Mouse (Mus musculus): ENCODE measurements at regions not wholly inside any gene's neighbourhood (a gene's known extent, or its start where the extent isn't known, plus 50 kb on each side); places are given as distances from the start of the nearest gene placed in this dataset.

- no peak for DNase-seq (ENCODE audit: low spot score)
Observed at GRCm38 (mm10) chr13:58495390-58496073, 92.4 kb upstream of the Hnrnpk start.

GRCm38 (mm10) chr13:58494726-58495125 is 91.6 kb upstream of the Hnrnpk start:
- no peak for DNase-seq (ENCODE audit: low spot score)

- DNase-seq (ENCODE audit: low spot score) = no peak
Observed at GRCm38 (mm10) chr13:58490829-58491228, 87.7 kb upstream of the Hnrnpk start.

- no peak for DNase-seq (ENCODE audit: low spot score)
Observed at GRCm38 (mm10) chr13:58485011-58485410, 81.9 kb upstream of the Hnrnpk start.

GRCm38 (mm10) chr13:58482701-58483100 is 79.6 kb upstream of the Hnrnpk start:
- no peak for DNase-seq (ENCODE audit: low spot score)

GRCm38 (mm10) chr13:58480928-58481598 is 77.9 kb upstream of the Hnrnpk start:
- DNase-seq (ENCODE audit: low spot score) = no peak

GRCm38 (mm10) chr13:58480388-58480927 is 77.3 kb upstream of the Hnrnpk start:
- no peak for DNase-seq (ENCODE audit: low spot score)

GRCm38 (mm10) chr13:58478438-58478837 is 75.3 kb upstream of the Hnrnpk start:
- no peak for DNase-seq (ENCODE audit: low spot score)

GRCm38 (mm10) chr13:58477253-58477652 is 74.1 kb upstream of the Hnrnpk start:
- no peak for DNase-seq (ENCODE audit: low spot score)

- no peak for DNase-seq (ENCODE audit: low spot score)
Observed at GRCm38 (mm10) chr13:58476033-58476830, 73.1 kb upstream of the Hnrnpk start.

- no peak for DNase-seq (ENCODE audit: low spot score)
Observed at GRCm38 (mm10) chr13:58475495-58475894, 72.4 kb upstream of the Hnrnpk start.

- DNase-seq (ENCODE audit: low spot score) = no peak
Observed at GRCm38 (mm10) chr13:58472455-58472854, 69.3 kb upstream of the Hnrnpk start.

- DNase-seq (ENCODE audit: low spot score) = no peak
Observed at GRCm38 (mm10) chr13:58471704-58472103, 68.6 kb upstream of the Hnrnpk start.

- DNase-seq (ENCODE audit: low spot score) = peak; percentile 13
Observed at GRCm38 (mm10) chr13:58469731-58470130, 66.6 kb upstream of the Hnrnpk start.

GRCm38 (mm10) chr13:58467097-58467642 is 64.0 kb upstream of the Hnrnpk start:
- no peak for DNase-seq (ENCODE audit: low spot score)

- DNase-seq (ENCODE audit: low spot score) = no peak
Observed at GRCm38 (mm10) chr13:58465206-58466104, 62.3 kb upstream of the Hnrnpk start.

Measured in heart, adult 8-10 months (tissue).